23 mouse cellular contexts compared by ENCODE assay signal in the genomic region with DNA sequence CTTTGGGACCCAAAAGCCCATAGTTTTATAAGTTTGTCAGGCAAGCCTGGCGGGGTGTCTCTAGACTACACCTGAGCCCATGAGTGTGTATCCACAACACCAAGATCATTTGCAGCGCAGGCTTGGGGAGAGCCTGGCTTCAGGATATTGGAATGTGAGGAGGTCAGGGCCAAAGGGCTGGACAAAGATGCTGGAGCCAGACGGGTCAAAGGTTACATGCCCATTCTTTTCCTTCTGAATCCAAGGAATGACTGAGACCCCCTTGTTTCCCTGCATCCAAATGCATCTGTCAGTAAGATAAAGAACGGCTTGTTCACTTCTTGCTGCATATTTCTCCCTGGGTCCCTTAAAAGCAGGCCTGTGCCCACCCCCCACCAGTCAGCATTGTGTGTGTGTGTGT.
DNase-seq lines count a peak whose midpoint lies in the region; ATAC-seq lines count a peak whose summit lies in the region.
"Had no signal": no experiment of that assay in that cellular context is flagged by ENCODE, and none has a peak within 500 bp of the region (broad histone marks: within the 10 kb centered on the region; RNA-seq: fewer than 3 reads in every experiment).

No protein-coding gene starts in this region.

- peaks cover 13% of the 10 kb centered on the region for H3K27me3 ChIP-seq in midbrain, embryonic 10.5 days (ENCODE audit: low read depth, poor library complexity, severe bottlenecking)
- no peaks in the 10 kb centered on the region; the same call in 1 of the 2 replicates for H3K27me3 ChIP-seq in midbrain, embryonic 14.5 days (ENCODE audit: control insufficient read depth, insufficient read depth, low read length)
- H3K27me3 ChIP-seq: liver, embryonic 13.5 days; stomach, embryonic 15.5 days had no signal

- peak; percentile 35 for DNase-seq in midbrain, embryonic 10.5 days (ENCODE audit: low spot score)
- no peak for DNase-seq in midbrain, embryonic 14.5 days
- peak; percentile 86 for DNase-seq in embryo, embryonic 10 days (ENCODE audit: low spot score)
- DNase-seq in embryo, embryonic 11 days, result peak; percentile 51
- peak; percentile 49 for DNase-seq in mesoderm, embryonic 11.5 days (ENCODE audit: low read depth, low spot score)
- DNase-seq in urinary bladder, postnatal 4 days (ENCODE audit: low spot score in 2 of 2), result no peak
- no peak for DNase-seq in spleen, postnatal 4 days (ENCODE audit: low spot score in 2 of 2)
- DNase-seq: adrenal gland, adult 2 months; cerebellum, adult 11-12 months; cerebellum, postnatal 10 days; forebrain, postnatal 0 days; gastrocnemius, postnatal 14 days; heart, adult 11 months; kidney, adult 8-10 months; kidney, postnatal 36 days; liver, embryonic 13.5 days; lung, embryonic 14.5 days; thymus, adult 18-20 months; thymus, postnatal 4 days had no signal

- H3K36me3 ChIP-seq in midbrain, embryonic 10.5 days, result no peaks in the 10 kb centered on the region
- H3K36me3 ChIP-seq in midbrain, embryonic 14.5 days (ENCODE audit: control insufficient read depth, insufficient read depth, low read length), result no peaks in the 10 kb centered on the region
- H3K36me3 ChIP-seq: hindbrain, embryonic 13.5 days; liver, embryonic 13.5 days; stomach, embryonic 15.5 days had no signal

- peak overlapping the region; percentile 42; the same call in 1 of the 2 replicates for H3K27ac ChIP-seq in midbrain, embryonic 10.5 days (replicated peaks)
- no peak overlapping the region for H3K27ac ChIP-seq in midbrain, embryonic 14.5 days (replicated peaks; ENCODE audit: low read depth, low read length)
- H3K27ac ChIP-seq: hindbrain, embryonic 13.5 days; liver, embryonic 13.5 days; stomach, embryonic 15.5 days had no signal

- no peak overlapping the region for H3K4me3 ChIP-seq in midbrain, embryonic 10.5 days
- H3K4me3 ChIP-seq in midbrain, embryonic 14.5 days (replicated peaks; ENCODE audit: low read depth, low read length), result no peak overlapping the region
- H3K4me3 ChIP-seq: hindbrain, embryonic 13.5 days; liver, embryonic 13.5 days; stomach, embryonic 15.5 days had no signal

- no peak overlapping the region for H3K4me2 ChIP-seq in midbrain, embryonic 14.5 days (ENCODE audit: low read length)
- H3K4me2 ChIP-seq: heart, embryonic 11.5 days; hindbrain, embryonic 13.5 days; liver, embryonic 13.5 days; lung, embryonic 14.5 days; stomach, embryonic 15.5 days had no signal

- H3K9me3 ChIP-seq in midbrain, embryonic 10.5 days (replicated peaks), result no peaks in the 10 kb centered on the region
- H3K9me3 ChIP-seq in midbrain, embryonic 14.5 days (ENCODE audit: control insufficient read depth, low read length), result no peaks in the 10 kb centered on the region
- H3K9me3 ChIP-seq: hindbrain, embryonic 13.5 days; liver, embryonic 13.5 days; stomach, embryonic 15.5 days had no signal

- WGBS in midbrain, embryonic 10.5 days, result 46% methylated on average over 4 of the region's 4 CpGs
- WGBS in midbrain, embryonic 14.5 days, result 55% methylated on average over 4 of the region's 4 CpGs

- no peak overlapping the region for H3K9ac ChIP-seq in midbrain, embryonic 14.5 days (replicated peaks; ENCODE audit: low read length)
- H3K9ac ChIP-seq: forebrain, postnatal 0 days; hindbrain, embryonic 13.5 days; liver, embryonic 13.5 days; lung, embryonic 14.5 days; stomach, embryonic 15.5 days had no signal

- peaks cover 33% of the 10 kb centered on the region for H3K4me1 ChIP-seq in midbrain, embryonic 10.5 days
- peaks cover 5% of the 10 kb centered on the region; the same call in 1 of the 2 replicates for H3K4me1 ChIP-seq in midbrain, embryonic 14.5 days (ENCODE audit: control insufficient read depth, insufficient read depth, low read length)
- H3K4me1 ChIP-seq: liver, embryonic 13.5 days had no signal

- no peak for ATAC-seq in midbrain, embryonic 14.5 days (ENCODE audit: low FRiP score, low TSS enrichment)
- ATAC-seq: forebrain, postnatal 0 days; inflammation-experienced regulatory T-cells, adult 6 months had no signal

Comparison
In these comparisons a context has a peak if more than half of its experiments do, and no peak if none do; other contexts are left out.
1. DNase-seq: peak in midbrain, embryonic 10.5 days (single experiment), embryo, embryonic 10 days (single experiment), embryo, embryonic 11 days (single experiment) and mesoderm, embryonic 11.5 days (single experiment); none in midbrain, embryonic 14.5 days (single experiment), urinary bladder, postnatal 4 days (0 of 2) and spleen, postnatal 4 days (0 of 2).